Mouse (Mus musculus) layer of hippocampus, adult 11-12 months (tissue): Measurements from ENCODE around the gene Ddx46.
"Not testable (repeated sequence)": the region's sequence is repeated elsewhere in the genome, so short reads cannot be mapped to it uniquely, and the experiment has no call there.

Experiments
- DNase-seq: peaks from one replicate; pipeline ENCODE4 v3.0.0; 2022; ENCODE audit warnings: low spot score

Ddx46 gene

DNA sequence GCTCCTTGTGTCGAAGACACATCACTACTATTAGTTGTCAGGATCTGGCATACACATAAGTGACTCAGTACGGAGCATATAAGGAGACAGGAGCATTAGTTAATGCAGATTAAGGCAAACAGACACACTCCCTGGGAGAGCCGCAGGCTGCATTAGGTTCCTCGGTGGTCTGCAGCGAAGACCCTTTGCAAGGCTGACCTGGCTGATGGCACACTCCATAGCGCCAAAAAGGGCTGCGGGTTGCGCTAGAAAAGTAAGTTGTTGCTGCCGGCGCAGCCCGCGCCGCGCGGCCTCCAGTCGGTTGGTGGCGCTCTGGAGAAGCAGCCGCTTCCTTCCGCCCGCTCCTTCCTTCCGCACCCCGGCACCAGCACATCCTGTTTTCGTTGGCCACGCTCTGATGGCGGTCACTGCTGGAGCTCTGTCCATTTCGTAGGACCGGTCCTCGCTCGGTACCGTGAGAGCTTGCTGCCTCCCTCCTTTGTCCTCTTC lies at the start of gene Ddx46:
Gene Ddx46, plus strand, starts transcription at position 389 of the 489 bp plus-strand sequence.
- peak; percentile 83 for DNase-seq

DNA sequence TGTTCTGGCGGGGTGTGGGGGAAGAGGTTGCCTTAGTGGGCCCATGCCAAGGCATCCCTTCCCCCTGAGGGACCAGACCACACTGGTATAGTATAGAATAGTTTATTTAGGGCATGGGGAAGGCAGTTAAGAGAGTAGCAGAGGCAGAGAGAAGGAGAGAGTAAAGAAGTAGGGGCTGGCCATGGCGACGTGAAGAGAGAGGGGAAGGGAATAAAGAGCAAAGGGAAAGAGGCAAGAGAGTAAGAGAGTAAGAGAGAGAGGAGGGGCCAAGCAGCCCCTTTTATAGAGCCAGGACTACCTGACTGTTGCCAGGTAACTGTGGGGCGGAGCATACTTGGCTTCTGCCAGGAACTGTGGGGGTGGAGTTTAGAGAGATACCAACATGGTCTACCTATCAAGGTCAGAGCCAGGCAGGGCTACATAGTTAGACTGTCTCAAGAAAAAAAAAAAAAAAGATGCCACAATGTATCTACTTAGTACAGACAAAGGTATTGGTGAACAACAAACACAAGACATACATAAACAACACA lies 42.8 kb upstream of the Ddx46 start:
- DNase-seq = no peak

GRCm38 (mm10) chr13:55592512-55593253 lies 42.1 kb upstream of the Ddx46 start:
- DNase-seq = peak; percentile 96

DNA sequence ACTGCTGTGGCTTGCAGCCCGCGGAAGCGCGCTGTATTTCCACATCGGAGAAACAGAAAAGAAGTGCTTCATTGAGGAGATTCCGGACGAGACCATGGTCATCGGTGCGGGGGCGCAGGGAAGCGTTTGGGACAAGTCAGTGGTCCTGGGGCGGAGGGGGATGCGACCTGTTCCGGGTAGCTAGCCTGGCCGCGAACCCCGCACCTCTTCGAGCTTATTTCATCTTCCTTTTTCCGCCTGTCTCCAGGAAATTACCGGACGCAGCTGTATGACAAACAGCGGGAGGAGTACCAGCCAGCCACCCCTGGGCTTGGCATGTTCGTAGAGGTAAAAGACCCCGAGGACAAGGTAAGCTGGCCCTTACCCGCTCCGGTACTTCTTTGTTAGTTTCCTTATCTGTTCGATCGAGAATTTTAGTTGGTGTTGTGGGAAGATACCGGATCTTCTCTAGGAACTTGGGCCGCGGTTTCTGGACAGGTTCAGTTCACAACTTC lies 41.5 kb upstream of the Ddx46 start:
- DNase-seq = no peak

DNA sequence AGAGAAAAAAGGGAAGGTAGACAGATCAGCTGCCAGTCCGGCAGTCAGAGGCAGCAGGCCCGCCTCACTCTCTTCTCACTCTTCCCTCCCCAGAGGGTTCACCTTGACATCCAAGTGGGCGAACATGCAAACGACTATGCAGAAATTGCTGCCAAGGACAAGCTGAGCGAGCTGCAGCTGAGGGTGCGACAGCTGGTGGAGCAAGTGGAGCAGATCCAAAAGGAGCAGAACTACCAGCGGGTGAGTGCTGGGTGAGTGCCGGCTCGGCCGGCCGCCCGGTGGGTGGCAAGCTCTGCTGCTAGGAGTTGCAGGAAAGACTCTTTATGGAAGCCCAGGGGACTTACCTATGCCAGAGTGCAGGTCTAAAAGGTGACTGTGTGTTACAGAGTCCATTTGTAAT lies 39.5 kb upstream of the Ddx46 start:
- peak; percentile 61 for DNase-seq

GRCm38 (mm10) chr13:55596802-55597201 lies 38.0 kb upstream of the Ddx46 start:
- no peak for DNase-seq

- DNase-seq = peak; percentile 81
These were observed 35.0 kb upstream of the Ddx46 start, which contains the start of gene B4galt7 for GRCm38 (mm10) chr13:55599566-55600540. B4galt7 (plus strand) TSS chr13:55599896.

DNA sequence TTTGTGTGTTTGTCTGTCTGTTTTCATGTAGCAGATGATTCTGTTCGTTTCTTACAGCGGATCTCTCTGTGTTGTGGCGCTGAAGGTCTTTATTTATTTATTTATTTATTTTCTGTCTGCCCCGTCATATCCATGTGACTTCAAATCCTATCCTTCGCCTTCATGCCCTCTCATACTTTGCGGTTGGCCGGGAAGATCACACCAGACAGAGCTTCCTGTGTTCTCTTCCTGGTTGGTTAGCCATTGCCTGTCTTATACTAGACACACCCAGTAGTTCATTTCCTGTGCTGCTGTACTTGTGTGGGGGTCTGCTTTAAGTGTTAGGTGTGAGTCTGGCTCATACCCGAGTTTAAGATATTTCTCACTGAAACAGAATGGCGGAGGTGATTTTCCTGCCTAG lies 34.2 kb upstream of the Ddx46 start:
- DNase-seq = no peak

GRCm38 (mm10) chr13:55601611-55602010 lies 33.2 kb upstream of the Ddx46 start:
- DNase-seq = peak; percentile 89

- DNase-seq = no peak
These were observed 30.2 kb upstream of the Ddx46 start for GRCm38 (mm10) chr13:55604606-55605005.

- peak; percentile 57 for DNase-seq
These were observed 27.8 kb upstream of the Ddx46 start for GRCm38 (mm10) chr13:55606899-55607623.

GRCm38 (mm10) chr13:55607624-55608006 lies 27.2 kb upstream of the Ddx46 start:
- DNase-seq = no peak

GRCm38 (mm10) chr13:55611996-55612395 lies 22.8 kb upstream of the Ddx46 start:
- no peak for DNase-seq

- DNase-seq = no peak
These were observed 21.4 kb upstream of the Ddx46 start for GRCm38 (mm10) chr13:55613471-55613870.

GRCm38 (mm10) chr13:55619328-55619727 lies 15.5 kb upstream of the Ddx46 start:
- DNase-seq = no peak

DNA sequence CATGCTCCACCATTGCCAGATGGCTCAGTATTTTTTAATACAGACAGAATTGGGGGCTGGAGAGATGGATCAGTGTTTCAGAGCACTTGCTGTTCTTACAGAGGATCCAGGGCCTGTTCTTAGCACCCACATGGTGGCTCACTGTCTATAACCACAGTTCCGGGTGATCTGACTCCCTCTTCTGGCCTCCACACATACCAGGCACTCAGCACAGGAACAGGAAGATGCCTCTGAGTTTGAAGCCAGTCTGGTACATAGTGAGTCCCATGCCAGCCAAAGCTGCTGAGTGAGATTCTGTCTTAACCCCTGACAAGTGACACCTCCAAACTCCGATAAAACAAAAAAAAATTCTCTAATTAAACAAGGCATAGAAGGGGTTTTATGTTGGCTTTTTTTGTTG lies 14.6 kb upstream of the Ddx46 start:
- DNase-seq = no peak

DNA sequence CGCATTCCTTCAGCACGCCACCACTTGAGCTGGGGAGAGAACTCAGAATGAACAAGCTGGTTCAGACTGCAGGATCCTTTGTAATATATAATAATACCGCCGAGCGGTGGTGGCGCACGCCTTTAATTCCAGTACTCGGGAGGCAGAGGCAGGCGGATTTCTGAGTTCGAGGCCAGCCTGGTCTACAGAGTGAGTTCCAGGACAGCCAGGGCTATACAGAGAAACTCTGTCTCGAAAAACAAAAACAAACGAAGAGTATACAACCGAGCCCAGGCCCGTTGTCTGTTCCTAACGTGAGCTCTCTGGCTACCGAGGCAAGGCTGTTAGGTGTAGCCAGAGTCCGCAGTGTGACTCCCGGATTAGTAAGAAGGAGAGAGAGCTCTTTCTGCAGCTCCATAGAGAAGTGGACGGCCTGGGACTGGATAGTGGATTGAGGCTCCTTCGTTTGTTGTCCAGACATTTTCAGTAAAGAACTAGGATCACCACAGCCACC lies 12.6 kb upstream of the Ddx46 start:
- DNase-seq = not testable (repeated sequence)

DNA sequence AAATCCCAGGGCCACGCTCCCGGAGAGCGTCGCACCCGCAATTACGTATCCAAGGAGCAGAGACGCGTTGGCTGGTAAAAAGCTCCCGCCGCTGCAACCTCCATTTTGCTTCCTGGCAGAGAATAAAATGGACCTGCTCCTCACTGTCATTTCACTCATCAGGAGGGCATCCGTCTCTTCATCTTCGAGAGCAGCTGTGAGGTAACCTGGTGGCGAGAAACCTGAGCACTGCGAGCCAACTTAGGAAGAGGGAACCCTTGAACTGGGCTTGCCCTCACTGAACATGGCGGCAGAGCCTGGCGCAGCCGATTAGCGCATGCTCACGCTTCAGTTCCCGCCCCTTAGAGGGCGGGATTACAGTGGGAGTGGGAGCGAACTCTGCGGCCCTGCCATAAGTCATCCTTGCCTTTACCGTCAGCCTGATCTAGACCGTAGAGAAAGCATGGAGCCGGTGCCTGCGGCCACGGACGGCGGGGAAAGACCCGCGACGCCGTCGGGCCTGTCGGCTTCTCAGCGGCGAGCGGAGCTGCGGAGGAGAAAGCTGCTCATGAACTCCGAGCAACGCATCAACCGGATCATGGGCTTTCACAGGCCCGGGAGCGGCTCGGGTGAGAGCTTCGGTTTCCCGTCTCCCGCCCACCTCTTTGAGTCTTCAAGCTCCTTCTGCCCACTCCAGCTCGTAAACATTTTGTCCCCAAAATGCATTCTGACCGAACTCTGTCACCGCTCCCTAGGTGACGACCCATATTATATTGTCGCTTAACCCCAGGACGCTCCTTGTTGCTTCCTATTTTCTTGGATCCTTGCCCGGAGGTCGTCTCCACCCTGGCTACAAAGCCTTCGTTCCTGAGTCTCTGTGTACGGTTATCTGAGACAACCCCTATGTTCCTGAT lies 11.9 kb upstream of the Ddx46 start, which contains the start of gene Caml:
Gene Caml, plus strand, starts transcription at position 357 of the 893 bp plus-strand sequence.
- peak; percentile 86 for DNase-seq

DNA sequence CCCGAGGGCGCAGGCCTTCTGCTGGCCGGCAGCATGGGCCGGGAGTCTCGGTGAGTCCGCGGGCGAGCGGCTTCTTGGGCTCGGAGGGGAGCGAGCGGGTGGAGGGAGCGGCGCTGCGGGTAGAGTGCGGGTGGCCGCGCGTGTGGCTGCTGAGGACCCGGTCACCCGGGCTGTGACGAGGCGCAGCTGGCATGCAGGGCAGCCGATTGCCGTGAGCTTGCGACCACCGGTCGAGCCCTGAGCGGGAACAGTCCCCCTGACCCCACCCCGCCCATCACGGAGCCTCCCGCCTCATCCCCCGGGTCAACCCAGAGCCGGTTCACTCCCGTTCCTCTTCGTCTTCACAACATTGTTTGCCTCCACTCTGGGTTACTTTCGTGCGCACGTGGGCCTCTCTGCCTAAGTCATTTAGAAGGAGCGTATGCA lies 332 bp downstream of the Ddx46 start:
- no peak for DNase-seq
